Mouse (Mus musculus) left cerebral cortex, postnatal 4 days (tissue): Measurements from ENCODE around the gene Ube2h. TPM values are rescaled to one million over a fixed set of nuclear protein-coding genes. Genes with fewer than 3 reads are reported as not detected.

ENCODE experiments used
- DNase-seq: peaks from one replicate; pipeline ENCODE4 v3.0.0-alpha.2; 2022
- intact Hi-C: fragments of 180-260 bp; cut with DNase I; formaldehyde crosslinking; loops from one replicate; pipeline ENCODE4 v1.15.1; 2025
- total RNA-seq, 2 experiments: library from RNA; stranded (reverse); gene quantifications; 2 replicates each; pipeline ENCODE4 v1.2.3; 2021

Ube2h gene
- total RNA-seq, 2 experiments from 2014 or later = 80.7 to 86.4 TPM

DNA sequence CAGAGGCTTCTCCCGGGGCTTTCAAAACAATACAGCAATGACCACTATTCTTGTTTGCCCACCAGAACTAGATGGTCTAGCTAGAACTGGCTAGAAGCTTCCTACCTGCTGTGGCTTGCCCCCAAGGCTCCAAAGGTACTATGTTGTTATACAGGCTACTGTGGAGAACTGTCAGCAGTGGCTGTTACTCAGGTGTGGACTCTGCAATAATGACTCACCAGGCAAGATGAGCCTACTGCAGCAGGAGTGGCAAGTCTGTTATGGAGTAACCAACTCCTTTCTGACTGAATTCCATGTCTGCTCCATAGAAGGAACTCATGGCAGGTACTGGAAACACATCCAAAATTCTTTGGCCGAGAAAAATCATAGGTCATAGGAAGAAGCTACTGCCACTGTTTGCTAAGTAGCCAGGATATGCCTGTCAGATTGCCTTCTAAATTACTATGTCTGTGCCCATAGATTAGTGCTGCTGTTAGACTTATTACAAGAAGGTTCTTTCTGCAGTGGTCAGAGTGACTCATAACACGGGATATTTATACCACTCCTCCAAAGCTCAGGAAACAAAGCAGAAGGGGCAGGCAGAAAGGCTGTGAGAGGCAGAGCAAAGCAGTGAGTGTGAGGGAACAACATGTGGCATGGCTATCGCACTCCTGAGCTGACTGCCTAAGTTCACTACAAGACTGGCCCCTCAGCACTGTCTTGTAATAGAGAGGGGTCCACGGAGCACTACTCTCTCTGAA lies 51.9 kb downstream of the Ube2h start:
- intact Hi-C loops = no loop called here
- DNase-seq = no peak

DNA sequence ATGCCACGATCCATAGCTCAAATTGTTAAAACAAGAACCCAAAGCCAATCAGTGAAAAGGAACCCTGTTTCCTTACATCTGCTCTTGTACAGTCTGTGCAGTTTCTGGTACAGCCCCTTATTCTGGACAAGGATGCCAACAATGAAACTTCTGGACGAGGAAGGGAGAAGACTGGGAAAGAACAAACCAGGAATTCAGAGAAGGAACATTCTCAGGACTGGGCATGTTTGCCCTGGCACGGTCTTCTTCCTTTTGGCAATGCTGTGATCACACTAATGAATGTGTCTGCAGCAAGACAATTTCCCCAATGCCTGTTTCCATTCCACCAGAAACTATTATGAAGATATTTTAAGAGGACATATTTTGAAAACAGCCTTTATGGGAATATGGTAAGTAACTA lies 55.6 kb downstream of the Ube2h start:
- DNase-seq = no peak
- intact Hi-C loops = loop anchor here (10.0 kb wide), 1 partner anchor 106 kb away; no protein-coding TSS in a partner anchor

DNA sequence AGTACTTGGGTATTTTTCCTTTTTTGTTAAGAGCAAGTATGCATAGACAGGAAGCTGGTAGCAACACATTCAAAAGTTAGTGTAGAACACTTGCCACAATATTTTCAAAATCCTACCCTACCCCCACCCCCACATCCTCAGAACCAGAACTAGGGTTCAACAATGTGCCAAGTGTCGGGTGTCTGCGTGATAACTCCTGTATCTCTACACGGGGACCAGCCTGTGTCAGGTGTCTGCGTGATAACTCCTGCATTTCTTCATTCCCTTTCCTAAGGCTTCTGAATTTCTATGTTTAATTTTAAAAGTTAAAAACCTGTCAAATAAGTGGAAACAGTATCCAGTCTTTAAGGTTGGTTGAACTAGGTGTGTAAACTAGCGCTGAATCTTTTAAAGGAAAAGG lies 58.4 kb downstream of the Ube2h start:
- intact Hi-C loops = loop anchor here (10.0 kb wide), 1 partner anchor 109 kb away; no protein-coding TSS in a partner anchor
- no peak for DNase-seq

- intact Hi-C loops = loop anchor here (10.0 kb wide), 1 partner anchor 109 kb away; no protein-coding TSS in a partner anchor
- DNase-seq = no peak
Observed at GRCm38 (mm10) chr6:30245397-30245796, 58.9 kb downstream of the Ube2h start.

- no peak for DNase-seq
- intact Hi-C loops = loop anchor here (10.0 kb wide), 1 partner anchor 111 kb away; no protein-coding TSS in a partner anchor
Observed at GRCm38 (mm10) chr6:30243347-30244007, 60.9 kb downstream of the Ube2h start.

GRCm38 (mm10) chr6:30242928-30243327 lies 61.4 kb downstream of the Ube2h start:
- intact Hi-C loops = loop anchor here (10.0 kb wide), 1 partner anchor 112 kb away; no protein-coding TSS in a partner anchor
- no peak for DNase-seq

- intact Hi-C loops = loop anchor here (10.0 kb wide), 1 partner anchor 115 kb away; no protein-coding TSS in a partner anchor
- DNase-seq = no peak
Observed at GRCm38 (mm10) chr6:30240105-30240504, 64.2 kb downstream of the Ube2h start.

- DNase-seq = no peak
- intact Hi-C loops = no loop called here
Observed at GRCm38 (mm10) chr6:30239207-30239606, 65.1 kb downstream of the Ube2h start.

DNA sequence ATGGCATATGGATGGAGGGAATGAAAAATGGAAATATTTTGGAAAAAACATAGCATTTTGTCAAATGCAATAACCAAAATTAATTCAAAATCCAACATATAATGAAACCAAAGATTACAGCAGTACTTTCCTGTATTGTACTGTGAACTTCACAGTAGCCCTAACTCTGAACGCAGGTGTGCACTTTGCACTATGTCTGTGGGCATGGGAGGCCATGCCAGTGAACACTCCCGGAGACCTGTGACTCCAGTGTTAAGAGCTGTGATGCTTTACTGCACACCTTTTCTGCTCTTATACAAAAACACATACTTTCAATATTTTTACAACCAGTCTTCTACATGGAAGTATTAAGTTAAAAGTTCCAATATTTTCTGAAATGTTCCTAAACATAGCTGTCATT lies 66.3 kb downstream of the Ube2h start:
- DNase-seq = no peak
- intact Hi-C loops = no loop called here

- DNase-seq = no peak
- intact Hi-C loops = no loop called here
Observed at GRCm38 (mm10) chr6:30236564-30236963, 67.8 kb downstream of the Ube2h start.

GRCm38 (mm10) chr6:30231758-30232293 lies 72.5 kb downstream of the Ube2h start:
- no peak for DNase-seq
- intact Hi-C loops = no loop called here

GRCm38 (mm10) chr6:30230246-30230645 lies 74.1 kb downstream of the Ube2h start:
- intact Hi-C loops = no loop called here
- DNase-seq = no peak

GRCm38 (mm10) chr6:30228921-30229320 lies 75.4 kb downstream of the Ube2h start:
- intact Hi-C loops = no loop called here

GRCm38 (mm10) chr6:30228353-30228752 lies 76.0 kb downstream of the Ube2h start:
- no peak for DNase-seq
- intact Hi-C loops = no loop called here

More at GRCm38 (mm10) chr6:30228921-30229320, 75.4 kb downstream of the Ube2h start:
- DNase-seq = no peak

DNA sequence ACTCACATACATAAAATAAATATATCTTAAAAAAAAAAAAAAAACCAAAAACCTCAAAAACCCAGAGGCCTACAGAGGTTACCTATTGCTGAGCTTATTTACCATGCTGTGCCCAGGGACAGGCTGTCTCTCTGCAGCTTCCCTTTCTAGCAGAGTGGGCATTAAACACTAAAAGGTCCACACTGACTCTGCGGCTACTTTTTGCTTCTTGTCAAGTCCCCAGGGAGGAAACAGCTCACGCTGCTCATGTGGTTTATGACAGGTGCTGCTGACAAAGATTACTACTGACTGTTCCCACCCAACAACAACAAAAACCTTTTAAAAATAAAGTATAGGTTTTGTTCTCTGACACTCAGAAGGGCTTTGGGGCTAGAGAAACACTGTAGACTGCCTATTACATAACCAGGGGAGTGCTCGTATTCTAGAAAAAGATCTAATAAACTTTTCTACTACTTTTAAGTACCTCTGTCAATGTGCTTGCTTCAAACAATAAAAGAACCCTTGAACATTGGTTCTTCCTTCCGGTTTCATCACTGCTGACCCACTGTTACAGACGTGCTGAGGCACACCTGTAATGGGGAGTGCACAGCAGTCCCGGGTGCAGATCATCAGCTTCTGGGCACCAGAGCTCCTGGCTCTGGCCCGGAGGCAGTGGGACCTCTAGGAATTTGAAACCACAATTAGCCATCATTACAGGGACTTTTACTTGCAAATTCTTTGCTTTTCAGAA lies 77.2 kb downstream of the Ube2h start:
- no peak for DNase-seq
- intact Hi-C loops = no loop called here

DNA sequence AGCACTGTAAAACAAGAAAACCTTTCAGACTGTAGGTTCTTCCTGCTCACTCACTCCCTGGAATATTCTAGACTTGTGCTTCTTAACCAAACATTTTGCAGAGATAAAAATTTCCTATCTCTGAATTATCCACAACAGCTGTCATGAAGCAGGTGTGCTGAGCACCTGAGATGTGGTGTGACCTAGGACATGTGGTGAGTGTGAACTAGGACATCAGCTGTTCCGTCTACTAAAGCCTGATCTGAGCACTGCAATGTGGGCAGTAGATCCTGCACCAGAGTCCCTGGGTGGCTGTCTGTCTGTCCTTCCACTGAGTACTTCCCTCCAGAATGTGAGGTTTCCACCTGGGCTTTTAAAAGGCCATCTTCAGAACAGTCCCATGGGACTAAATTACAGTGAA lies 79.6 kb downstream of the Ube2h start:
- intact Hi-C loops = no loop called here

DNA sequence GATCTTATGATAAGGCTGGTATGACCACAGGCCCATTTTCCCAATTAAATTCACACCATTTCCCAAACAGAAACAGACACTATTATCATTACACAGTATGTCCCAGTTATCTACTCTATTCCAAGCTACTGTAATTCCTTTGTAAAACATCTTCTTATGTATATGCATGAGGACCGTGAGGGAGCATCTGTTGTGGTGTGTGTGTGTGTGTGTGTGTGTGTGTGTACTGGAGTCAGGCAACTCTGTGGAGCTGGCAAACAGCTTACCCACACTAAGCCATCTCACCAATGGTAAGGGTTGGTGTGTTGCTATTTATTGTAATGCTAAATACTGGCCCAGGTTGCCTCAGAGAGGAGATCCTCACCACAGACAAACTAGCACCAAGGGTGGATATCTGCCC lies 82.0 kb downstream of the Ube2h start:
- intact Hi-C loops = no loop called here
- DNase-seq = no peak

More for the DNA sequence above, 79.6 kb downstream of the Ube2h start:
- no peak for DNase-seq

DNA sequence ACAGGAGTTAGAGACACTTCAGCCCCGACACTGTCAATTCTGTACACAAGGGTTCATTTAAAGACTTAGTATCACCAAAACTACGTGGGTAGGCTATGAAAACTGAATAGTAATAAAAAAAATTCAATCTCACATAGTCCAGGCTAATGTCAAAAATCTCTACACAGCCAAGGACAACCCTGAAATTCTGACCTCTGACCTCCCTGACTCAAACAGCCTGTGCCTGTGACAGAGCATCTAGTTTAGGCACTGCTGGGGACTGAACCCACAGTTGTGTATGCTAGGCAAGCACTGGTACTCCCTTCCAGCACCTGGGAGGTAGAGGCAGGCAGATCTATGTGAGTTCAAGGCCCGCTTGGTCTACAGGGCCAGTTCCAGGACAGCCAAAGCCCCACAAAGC lies 86.8 kb downstream of the Ube2h start:
- DNase-seq = no peak
- intact Hi-C loops = no loop called here

GRCm38 (mm10) chr6:30212468-30212867 lies 91.9 kb downstream of the Ube2h start:
- DNase-seq = no peak
- intact Hi-C loops = no loop called here

GRCm38 (mm10) chr6:30211641-30212455 lies 92.5 kb downstream of the Ube2h start:
- peak; percentile 12 for DNase-seq
- intact Hi-C loops = no loop called here
